Mouse (Mus musculus): ENCODE data around the gene Nab2.

The Nab2 gene

DNA sequence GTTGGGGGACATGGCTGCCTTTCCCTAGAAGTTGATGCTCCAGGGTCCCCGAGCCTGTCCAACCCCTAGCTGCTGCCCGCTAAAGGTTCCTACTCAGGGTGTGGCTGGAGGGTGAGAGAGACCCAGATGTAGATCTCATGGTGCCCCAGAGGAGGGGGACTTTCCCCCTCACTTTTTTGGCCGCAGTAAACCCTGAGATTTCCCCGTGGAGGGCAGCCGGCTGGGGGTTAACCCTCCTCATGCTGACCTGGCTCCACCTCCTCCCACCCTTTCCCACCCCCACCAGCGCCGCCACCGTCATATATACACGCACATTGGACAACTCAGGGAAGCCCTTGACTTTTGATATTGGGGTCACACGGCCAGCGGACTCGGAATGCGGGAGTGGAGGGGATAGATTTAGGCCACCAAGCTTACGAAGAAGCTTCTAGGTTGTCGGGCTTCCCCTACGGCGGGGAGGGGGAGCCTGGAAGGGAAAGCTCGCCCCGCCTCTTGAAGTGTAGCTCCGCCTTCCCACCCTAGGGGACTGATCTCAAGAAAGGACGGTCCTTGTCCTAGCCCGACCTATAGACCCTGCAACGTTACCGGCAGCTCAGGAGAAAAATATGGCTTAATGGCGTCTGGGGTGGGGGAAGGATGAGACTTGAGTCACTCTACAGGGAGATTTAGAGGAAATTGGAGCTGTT, 24.7 kb downstream of the Nab2 start:
- DNase-seq (ENCODE audit: low spot score in 2 of 2) = peak; percentile 82 to 83

DNA sequence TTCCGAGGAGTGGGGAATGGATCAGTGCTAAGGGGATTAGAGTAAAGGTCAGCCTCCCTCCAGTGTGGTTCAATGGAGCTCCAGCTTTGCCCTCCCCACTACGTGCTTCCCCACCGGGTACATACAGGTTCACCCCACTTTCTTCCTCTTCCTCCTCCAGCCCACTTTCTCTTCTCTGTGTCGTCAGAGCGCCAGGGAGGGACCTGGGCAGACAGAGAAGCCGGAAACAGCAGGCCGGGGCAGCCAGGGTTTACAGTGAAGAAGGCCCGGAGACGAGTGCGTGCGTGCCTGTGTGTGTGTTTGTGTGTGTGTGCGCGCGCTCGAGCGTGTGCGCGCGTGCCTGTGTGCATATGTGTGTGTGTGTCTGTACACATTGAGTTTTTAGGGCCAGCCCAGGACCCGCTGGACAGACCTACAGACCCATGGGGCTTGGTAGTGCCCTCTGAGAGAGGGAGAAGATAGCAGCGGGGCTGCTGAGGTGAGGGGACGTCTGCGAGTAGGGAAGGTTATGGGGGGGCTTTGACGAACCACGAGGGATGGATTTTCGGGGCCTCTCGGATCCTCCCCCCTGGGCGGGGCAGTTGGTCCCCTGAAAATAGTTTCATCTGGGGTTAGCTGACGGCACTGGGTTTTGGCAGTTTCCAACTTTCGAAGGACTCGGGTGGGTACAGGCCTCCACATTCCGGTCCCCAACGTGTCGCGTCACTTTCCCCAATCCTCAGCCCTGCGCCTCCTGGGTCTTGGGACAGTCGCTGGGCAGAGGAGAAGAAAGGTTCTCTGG, 25.4 kb downstream of the Nab2 start, which contains the start of gene Stat6:
TSS of gene Stat6 (plus strand) at position 215 of the 781 bp plus-strand sequence.
- peak; percentile 86 to 89 for DNase-seq (ENCODE audit: low spot score in 2 of 2)

- DNase-seq (ENCODE audit: low spot score in 2 of 2) = peak; percentile 79 to 85
Measured at GRCm38 (mm10) chr10:127641861-127642771, 26.3 kb downstream of the Nab2 start.

DNA sequence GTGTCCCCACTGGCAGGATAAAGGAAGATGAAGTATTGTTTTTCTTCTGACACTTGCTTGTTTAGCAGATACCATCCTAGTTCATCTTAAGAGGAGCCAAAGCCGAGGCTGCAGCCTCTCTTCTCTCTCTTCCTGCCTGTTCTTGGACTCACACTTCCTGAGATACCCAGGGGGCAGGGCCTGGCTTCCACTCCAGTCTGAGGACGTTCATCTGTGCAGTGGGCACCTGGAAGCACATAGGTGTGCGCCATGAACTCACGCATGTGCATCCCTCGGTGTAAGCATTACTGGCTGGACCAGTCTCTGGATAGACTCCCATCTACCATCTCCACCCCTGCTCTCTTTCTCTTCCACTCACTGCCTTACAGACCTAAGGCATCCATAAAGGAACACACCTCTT, 27.9 kb downstream of the Nab2 start:
- no peak for DNase-seq (ENCODE audit: low spot score in 2 of 2)

DNA sequence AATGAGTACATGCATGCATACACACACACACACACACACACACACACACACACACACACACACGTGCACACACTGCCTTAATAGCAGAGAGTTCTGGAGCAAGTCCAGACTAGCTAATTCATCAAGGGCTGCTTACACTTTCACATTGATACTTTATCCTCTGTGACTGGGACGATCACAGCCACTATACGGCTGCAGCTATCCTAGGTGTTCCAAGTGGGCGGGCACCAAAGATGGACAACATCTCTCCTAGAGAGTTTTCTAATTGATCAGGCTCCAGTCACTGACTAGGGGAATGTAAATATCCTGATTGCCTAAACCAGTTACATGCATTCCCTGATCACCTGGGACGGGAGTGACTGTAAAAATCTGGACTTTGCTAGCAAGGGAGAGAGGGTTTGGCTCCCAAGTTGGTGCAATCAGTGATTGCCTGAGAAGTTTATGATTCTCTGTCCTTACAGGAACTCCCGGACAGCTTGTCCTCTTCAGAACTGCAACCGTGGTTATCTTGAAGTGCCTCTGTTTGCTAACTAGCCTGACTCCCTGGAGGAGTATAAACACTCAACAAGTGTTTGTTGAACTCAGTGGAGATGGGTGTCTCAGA, 35.6 kb downstream of the Nab2 start:
- no peak for DNase-seq (ENCODE audit: low spot score in 2 of 2)

- peak; percentile 45 to 59 for DNase-seq (ENCODE audit: low spot score in 2 of 2)
Measured at GRCm38 (mm10) chr10:127631261-127632214, 36.8 kb downstream of the Nab2 start.

DNA sequence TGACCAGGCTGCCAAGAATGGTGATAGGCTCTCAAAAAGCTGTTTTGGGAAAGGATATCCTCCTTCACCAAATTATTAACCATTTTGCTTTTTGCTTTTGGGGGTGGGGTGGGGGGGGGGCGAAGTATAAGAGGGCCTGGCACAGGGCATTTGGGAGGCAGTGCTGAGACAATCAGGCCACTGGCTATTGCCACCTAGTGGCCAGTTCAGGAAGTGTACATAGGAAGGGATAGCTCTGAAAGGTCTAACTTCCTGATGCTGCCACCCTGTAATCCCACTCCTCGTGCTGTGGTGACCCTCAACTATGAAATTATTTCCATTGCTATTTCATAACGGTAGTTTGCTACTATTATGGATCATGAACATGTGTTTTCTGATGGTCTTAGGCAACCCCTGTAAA, 41.9 kb downstream of the Nab2 start:
- peak; percentile 37 to 50 for DNase-seq (ENCODE audit: low spot score in 2 of 2)

- DNase-seq (ENCODE audit: low spot score in 2 of 2) = no peak
Measured at GRCm38 (mm10) chr10:127623439-127624216, 44.7 kb downstream of the Nab2 start.

GRCm38 (mm10) chr10:127622661-127623060, 45.7 kb downstream of the Nab2 start:
- DNase-seq (ENCODE audit: low spot score in 2 of 2) = no peak

DNA sequence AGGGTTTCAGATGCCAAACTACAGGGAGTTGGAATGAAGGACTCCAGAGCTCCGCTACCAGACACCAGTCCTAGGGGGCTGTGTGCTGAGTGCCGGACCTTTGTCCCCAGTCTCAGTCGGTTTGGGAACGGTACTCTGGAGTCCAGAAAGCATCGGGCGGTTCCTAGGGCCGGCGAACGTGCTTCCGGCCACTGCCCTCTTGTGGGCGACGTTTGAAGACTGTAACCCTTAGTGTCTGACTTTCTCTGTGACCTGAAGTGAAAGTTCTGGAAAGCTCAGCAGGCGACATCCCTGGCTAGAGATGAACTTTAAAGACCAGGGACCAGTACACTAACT, 46.3 kb downstream of the Nab2 start:
- DNase-seq (ENCODE audit: low spot score in 2 of 2) = peak; percentile 46 to 57

DNA sequence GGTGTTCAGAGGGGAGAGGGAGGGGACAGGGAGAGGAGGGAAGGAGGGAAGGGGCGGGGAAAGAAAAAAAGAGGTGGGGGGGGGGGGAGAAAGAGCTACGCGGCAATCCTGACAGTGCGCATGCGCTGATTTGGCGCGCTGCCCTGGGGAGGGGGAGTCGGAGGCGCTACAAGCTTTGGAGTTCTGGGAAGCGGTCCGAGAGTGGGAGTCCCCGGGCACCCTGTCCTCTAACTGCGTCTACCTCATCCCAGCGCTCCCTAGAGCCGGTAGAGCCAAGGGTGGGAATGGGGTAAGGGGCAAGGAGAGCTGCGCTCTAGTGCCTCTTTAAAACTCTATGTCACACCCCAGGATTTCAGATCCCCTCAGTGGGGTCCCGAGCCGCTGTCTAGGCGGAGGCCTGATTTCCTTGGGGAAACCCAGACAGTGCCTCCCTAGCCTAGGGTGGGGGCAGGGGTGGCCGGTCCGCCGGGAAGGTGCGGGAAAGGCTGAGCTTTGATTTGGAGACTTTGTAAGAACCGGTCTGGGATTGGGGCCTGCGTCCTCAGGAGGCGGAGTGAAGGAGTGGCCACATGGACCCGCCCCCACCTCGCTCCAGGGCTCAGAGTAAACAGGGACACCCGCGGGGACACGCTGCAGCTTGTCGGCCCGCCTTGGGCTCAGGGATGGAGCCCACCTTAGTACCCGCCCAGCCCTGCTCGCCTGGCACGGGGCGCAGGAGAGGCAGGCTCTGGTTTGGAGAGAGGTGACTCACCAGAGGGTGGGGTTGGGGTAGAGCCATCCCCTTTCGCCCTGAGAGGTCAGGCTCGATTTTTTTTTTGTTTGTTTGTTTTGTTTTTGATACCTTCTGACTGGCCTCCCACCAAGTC, 46.9 kb downstream of the Nab2 start:
- DNase-seq (ENCODE audit: low spot score in 2 of 2) = peak; percentile 46 to 63

- DNase-seq (ENCODE audit: low spot score in 2 of 2) = no peak
Measured at GRCm38 (mm10) chr10:127620406-127621190, 47.8 kb downstream of the Nab2 start, which contains the start of gene Lrp1. Lrp1 (minus strand) TSS chr10:127621148.

DNA sequence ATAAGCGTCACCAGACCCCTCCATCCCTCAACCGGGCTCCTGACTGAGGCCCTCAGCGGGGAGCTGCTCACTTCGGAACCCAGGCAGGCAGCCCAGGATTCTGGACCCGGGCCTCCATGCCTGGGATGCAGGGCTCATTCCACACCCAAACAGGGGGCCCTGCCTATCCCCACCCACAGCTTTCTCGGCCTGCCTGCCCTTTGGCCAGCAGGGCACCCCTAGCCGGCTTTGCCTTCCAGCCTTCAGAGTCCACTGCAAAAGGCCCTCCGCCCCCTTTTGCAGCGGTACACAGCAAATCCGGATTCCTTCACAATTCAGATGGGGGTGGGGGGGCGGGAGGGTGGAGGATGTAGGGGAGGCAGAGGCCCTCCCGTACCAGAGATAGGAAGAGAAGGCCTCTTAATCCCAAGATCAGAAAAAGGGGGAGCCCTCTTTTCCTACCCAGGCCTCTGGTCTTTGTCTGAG, 48.4 kb downstream of the Nab2 start:
- DNase-seq (ENCODE audit: low spot score in 2 of 2) = no peak

GRCm38 (mm10) chr10:127619119-127619721, 49.1 kb downstream of the Nab2 start:
- no peak for DNase-seq (ENCODE audit: low spot score in 2 of 2)

DNA sequence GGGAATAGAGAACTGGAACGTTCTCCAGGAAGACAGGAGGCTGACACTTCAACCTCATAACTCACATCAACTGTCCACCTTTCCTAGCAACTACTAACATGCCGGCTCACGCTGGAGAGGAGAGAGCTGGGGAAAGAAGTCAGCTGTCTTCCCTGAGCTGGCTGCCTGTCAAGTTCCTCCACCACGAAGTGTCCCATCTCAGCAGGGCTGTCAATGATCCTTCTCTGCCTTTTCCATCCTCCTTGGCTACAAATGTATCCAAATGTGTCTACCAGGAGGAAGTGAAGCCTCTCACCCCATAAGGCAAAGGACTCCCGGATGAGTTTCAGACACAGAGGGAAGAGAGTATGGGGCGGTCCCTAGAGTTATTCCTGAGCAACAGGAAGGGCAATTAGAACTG, 50.2 kb downstream of the Nab2 start:
- DNase-seq (ENCODE audit: low spot score in 2 of 2) = no peak

DNA sequence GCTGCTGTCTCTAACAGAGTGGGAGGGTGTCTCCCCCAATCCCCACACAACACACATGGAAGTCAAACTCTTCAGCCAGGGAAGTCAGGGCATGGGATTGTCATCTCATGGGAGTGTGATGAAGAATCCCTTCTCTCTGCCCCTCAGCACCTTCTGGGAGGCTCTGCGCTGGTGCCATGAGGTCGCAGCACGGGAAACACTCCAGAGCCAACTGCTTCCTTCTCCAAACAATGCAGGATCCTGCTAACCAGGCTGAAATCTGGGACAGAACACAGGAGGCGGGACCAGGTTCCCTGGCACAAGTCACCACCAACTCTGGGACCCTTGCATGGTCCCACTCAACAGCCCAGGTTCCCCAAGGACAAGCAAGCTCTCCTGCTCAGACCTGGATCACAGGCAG, 51.1 kb downstream of the Nab2 start:
- no peak for DNase-seq (ENCODE audit: low spot score in 2 of 2)

- no peak for DNase-seq (ENCODE audit: low spot score in 2 of 2)
Measured at GRCm38 (mm10) chr10:127616261-127616679, 52.1 kb downstream of the Nab2 start.

Measured in natural killer cell, adult 2 months (primary cell).